Mouse (Mus musculus) spleen, postnatal 10 days (tissue): ENCODE measurements at regions not wholly inside any gene's neighbourhood (a gene's known extent, or its start where the extent isn't known, plus 50 kb on each side); places are given as distances from the start of the nearest gene placed in this dataset.

Experiments used
- DNase-seq, 2 experiments: peaks; one replicate each; pipeline ENCODE4 v3.0.0; 2021 to 2022; ENCODE audit warnings: low spot score in 2 of 2

DNA sequence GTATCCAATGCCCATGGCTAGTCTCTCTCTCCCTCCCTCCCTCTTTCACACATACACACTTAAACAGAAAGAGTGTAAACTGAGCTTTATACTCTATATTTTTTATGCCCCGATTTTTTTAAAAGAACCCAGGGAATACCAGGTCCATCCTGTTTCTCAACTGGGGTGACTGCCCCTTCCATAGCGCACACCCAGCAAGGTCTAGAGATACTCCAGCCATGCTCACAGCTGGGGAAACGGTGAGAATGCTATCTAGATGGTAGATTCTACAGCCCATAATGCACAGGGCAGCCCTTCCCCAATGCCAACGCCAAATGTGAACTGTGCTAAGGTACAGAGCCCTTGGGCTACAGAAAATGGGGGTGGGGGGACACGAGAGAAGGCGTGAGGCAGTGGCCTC lies 51.2 kb upstream of the Tln2 start:
- DNase-seq: no peak

DNA sequence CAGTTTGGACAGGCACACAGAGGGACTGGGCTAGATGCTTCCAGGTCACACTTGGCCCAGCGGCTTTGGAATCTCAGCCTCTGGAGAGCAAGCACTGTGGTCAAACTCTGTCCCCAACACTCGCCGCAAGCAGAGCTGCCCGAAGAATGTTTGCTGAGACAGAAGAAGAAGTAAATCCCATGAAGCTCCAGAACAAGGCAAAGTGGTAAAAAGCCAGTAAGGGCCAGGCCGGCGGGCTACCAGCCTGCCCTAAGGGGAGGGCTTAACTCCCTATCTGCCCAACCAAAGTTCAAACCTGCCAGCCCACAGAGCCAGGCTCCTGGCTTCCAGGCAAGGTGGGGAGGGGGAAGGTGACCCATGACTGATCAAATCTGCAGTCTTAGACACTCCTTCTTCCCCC lies 52.2 kb upstream of the Tln2 start:
- no peak for DNase-seq

DNA sequence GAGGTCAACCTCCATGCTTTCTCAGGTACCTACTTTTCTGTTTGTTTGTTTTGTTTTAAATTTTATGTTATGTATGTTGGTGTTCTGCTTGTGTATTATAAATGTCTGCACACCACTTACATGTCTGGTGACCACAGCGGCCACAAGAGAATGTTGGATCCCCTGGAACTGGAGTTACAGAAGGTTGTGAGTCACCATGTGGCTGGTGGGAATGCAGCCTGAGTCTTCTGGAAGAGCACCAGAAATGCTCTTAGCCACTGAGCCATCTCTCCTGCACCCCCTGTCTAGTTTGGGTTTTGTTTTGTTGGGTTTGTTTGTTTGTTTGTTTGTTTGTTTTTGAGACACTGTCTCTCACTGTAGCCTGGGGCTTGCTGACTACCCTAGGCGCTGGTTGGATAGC lies 52.6 kb upstream of the Tln2 start:
- no peak for DNase-seq

DNA sequence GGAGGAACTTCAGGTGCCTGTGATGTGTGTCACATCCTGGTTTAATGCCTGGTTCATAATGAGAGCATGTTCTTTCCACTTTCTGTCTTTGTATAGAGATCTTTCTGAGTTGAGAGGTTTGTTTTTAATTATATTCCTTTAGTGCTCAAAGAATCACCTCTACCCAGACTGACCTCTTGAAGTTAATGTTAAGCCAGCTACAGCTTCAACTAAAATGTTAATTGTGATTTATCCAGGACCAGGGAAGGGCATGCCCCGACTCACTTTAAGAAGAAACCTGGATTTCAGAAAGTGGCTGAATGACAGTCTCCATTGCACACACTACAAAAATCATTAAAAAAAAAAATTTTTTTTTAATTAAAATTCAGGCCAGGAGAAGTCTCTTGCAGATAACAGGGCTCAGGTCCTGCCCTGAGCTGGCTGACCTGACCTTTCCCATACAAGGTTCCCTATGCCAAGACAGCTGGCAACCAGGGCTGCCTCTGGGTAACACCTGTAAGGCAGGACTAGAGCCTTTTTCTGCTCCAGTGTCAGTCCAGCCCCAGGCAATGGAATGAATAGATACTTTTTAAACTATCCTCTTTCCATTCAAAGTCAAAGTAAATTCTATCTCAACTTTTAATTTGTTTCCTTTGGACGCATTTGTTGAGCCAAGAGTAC lies 54.7 kb upstream of the Tln2 start:
- no peak for DNase-seq

DNA sequence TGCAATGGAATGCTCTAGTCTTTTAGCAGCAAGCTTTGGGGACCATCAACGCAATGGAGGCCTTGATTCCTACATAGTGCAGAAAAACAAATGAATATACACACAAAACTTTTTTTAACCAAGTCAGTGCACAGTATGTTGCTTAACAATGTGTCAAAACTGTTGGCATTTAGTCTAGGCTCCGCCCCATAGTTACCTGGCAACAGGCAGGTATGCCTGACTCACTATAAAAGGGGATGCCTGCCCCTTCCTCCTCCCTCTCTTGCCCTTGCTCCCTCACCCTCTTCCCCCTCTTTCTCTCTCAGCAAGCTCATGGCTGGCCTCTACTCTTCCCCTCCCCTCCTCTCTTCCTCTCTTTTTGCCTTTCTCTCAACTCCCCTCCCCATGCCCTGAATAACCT lies 56.7 kb upstream of the Tln2 start:
- no peak for DNase-seq

DNA sequence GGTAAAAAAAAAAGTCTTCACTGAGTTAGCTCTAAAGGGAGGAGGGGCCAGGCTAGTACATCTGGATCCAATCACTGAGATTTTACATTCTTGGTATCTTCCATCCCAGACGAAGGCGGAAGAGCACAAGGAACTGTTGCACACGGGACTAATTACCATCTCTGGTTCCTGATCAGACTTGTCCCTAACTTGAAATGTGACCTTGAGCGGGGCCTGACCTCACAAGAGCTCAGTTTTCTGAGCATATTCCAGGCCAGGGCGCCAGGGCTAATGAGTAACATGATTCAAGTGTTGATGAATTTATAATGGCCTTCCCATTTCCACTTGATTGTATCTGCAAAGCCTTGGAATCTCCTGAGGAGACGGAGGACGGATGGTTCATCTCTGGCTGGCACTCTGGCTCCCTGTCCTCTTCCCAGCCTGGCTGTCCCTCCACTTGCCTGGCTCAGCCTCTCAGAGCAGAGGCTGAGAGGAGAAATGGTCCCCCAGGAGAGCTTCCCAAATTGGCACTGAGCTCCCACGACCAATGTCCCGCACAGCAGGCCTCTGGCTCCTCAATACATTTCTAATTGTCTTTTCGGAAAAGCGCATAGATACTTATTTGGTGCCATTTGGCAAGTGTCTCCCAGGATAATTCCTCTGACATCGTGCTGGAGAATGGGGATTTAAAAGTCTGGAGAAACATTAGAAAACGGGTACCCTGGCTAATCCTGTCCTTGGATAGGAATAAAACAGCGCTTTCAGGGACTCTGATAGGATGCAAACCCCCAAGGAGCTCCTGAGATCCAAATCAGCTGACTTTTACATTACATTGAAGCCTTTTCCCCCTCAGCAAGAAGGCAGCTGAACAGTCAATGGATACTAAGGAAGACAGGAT lies 58.1 kb upstream of the Tln2 start:
- no peak for DNase-seq

DNA sequence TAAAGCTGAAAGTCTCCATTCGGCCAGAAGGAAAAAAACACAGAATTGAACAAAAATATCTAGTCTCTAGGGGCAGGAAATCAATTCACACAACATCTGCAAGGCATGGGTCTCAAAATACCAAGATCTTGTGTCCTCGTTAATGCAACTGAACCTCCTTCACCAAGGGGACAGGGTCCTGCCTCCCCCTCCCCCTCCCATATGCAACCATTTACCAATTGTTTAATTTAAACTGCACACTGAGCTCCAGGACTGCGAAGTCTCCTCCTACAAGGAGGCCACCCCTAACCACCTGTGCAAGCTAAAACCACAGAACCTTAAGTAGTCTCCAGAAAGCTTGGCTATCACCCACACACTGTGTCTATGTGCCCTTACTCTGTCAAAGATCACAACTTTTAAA lies 61.4 kb upstream of the Tln2 start:
- no peak for DNase-seq

DNA sequence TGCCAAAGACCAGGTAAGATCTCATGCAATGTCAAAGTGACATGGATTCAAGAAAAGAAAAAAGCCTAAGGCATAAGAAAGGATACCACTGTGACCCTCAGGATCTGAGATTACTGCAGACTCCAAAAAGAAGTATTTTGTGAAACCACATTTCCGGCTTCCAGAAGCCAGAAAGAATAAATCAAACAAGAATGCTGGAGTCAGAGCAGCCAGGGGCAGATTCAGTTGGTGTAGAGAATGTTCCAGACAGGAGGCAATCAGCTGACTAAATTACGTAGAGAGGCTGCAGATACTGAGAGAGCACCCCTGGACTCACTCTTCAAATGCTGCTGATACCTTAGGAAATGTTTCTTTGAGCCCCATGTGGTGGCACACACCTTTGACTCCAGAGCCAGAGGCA lies 67.7 kb upstream of the Tln2 start:
- DNase-seq: no peak

DNA sequence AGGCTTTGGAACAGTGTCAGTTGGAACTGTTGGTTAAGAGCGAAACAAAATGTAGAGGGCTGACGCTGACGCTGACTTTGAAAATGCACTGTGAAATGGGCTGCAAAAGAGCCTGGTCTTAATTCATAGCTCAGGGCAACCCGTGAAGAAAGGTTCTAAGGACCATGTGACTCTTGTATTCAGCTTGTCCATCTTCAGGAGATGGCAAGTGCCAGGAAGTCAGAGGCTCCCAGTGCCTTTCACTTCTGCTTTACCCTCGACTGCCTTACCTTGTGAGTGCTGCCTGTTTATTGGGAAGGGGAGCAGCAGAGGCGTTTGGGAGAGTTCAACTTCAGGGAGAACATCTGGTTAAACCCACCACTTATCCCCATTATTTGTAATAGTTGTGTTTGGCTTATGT lies 70.1 kb upstream of the Tln2 start:
- DNase-seq: no peak

DNA sequence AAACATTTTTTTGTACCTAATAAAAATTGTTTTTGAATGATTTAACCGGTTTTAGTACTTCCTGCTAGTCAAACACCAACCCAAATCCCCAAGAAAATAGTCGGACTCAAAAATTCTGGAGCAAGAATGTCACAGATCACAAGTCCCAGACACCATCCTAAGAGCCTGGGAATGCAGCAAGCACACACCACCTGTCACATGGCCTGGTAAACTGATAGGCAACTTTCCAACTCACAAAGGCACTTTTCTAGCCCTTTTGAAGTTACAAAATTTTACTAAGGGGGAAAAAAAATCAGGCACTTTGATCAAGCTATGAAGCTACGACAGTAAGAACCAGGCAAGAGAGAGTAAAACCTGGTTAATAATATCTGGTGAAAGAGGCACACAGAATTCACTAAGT lies 70.7 kb upstream of the Tln2 start:
- no peak for DNase-seq

DNA sequence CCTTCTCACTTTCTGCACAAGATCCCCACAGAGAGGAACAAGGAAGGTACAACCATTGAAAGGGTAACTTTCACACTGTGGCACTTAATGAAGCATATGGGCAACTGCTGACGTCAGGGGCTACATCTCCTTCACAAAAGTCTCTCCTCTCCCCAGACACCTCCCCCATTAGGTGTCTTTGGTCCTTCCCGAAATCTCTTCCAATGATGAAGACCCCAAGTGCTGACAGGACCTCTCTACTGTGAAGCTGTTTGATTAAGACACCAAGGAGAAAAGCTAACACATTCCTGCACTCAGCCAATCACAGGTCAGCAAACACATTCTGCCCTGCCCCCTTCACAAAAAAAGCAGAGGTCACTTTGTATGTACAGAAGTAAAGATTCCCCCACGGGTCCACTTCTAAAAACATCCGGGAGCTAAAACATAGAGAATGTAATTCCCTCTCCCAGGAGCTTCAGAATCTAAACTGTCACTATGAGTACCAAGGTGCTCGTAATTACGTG lies 72.3 kb upstream of the Tln2 start:
- no peak for DNase-seq

DNA sequence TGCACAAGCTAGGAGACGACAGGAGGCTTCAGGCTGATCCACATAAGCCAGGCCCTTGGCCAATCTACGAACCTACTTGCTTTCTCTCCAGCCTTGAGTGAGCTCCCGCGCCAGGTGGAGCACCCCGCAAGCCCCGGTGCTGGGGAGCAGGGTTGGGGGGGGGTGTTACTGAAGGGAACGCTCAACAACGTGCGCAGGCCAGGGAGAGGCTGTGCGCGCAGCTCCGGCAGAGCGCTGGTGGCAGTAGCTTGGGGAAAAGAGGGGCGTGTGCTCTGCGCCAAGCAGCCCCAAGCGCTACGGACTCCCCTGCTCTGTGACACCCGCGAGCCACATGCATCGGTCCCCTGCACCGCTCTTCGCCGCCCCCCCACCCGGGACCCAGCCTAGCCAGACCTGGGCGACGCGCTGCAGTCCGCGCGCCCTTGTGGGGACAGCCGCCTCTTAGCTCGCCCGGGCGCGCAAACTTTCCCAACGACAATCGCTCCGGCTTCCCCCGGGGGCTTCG lies 73.1 kb upstream of the Tln2 start:
- peak in 1 of 2 experiments; percentile 14 for DNase-seq

DNA sequence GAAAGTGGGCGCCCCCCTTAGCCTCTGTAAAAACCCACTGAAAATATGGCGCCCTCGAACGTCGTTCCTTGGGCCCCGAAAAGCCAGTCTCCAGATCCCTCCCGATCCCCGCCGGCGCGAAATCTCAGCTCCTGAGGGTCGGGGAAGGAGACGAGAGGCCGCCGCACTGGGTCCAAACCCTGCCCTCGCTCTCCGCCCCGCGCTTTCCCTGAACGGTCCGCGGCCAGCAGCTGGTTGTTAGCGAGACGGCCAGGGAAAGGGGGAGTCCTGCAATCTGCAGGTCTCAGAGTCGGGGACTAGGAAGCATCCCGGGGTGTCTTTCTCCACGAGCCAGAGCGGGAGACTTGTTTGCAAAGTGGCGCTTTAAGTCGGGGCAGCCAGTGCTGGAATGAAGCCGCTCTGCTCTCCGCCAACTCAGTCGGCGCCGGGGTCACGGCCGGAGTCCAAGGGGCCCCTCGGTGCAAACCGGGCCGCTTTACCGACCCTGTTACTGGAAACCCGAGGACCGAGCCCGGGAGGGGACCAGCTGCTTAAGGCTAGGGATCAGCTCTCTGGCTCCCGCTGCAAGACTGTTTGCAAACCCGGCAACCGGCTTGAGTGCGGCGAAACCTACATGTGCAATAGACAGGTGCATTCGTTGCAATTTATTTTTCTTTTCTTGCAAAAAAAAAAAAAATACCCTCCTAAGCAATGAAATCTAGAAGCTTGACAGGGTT lies 73.7 kb upstream of the Tln2 start:
- peak in 1 of 2 experiments; percentile 18 for DNase-seq

DNA sequence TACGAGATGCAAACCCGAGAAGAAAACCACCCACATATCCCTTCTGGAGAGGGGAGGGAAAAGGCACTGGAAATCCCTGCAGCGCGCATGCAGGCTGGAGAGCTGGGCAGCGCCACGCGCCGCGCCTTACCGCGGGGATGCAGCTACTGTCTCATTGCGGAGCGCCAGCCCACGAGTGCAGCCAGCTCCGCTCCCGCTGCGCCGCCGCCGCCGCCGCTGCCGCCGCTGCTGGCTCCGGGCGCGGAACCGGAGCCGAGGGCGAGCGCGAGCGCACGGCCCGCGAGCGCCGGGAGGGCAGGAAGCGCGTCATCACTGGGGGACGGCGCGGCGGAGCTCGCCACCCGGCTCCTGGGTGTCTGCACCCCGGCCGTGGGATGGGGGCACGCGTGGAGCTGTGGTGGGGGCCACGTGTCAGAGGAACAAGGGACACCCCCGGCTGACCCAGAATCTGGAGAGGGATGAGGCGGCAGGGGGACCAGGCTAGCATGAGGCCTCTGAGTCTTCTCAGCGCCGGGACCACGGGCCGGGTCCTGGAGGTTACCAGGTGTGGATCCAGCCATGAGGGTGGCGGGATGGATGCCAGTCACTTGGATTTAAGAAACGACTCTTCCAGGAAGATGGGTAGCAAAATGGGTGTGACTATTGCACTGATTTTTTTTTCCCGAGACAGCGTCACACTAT lies 74.4 kb upstream of the Tln2 start:
- peak in 1 of 2 experiments; percentile 38 for DNase-seq

DNA sequence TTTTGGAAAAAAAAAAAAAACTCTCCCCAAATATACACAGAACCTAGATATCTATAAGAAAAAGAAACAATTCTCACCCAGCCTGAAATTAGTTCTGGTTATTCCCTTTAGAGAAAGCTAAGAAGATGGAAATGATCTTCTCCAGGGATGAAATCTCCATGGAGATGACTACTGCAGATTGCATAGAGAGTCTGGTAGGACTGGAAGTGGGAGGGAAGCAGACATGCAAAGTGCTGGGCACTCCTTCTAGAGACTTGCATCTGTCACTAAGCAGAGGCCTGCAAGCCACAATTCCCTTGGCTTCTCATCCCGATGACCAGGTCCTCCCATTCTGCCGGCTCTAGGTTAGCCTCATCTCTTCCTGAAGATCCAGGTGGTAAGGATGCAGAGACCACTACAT lies 87.3 kb upstream of the Tln2 start:
- DNase-seq: no peak

DNA sequence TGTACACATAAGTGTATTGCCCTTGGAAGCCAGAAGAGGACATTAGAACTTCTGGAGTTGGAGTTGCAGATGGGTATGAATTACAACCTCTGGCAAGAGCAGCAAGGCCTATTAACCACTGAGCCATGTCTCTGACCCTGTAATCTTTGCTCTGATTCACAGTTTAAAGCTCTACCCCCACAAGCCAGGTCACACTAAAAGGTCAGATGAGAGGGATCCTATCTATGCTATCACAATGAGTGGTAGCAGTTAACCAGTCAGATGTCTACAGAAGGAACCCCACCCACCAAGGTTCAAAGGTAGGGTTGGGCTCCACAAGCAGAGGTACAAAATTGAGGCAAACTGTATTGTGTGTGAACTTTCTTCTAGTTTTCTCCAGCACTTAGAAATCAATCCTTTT lies 94.5 kb upstream of the C2cd4b start:
- no peak for DNase-seq

DNA sequence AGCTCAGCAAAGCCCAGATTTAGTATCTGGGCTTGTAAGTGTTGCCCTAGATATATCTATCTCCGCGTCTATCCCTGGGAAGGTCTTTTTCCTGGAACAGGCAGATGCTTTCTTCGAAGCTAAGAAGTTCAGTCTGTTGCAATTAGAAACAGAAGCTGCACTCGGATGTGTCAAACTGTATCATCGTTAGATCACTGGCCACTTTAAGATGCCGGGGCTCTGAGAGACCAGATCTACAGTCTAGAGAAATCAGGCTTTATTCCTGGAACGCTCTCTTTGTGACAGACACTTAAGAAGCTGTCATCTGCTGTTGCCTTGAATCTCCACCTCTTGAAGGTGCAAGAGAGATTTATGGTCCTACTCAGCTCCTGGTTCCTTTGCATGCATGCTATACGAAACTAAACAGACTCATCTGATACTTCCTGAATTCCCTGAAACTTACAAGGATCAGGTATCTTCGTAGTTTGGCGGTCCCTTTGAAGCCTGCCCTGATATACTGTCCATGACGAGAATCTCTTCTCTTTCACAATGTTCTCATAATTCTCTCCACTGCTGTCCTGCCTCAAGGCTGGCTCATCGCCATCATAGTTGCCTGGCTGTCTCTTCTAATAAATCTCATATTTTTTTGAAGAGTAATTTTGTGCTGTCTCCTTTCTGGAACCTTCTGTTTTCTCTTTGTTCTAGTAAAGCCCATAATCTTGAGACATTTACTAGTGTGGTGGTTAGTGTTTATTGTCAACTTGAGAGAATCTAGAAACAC lies 88.8 kb upstream of the C2cd4b start:
- no peak for DNase-seq

DNA sequence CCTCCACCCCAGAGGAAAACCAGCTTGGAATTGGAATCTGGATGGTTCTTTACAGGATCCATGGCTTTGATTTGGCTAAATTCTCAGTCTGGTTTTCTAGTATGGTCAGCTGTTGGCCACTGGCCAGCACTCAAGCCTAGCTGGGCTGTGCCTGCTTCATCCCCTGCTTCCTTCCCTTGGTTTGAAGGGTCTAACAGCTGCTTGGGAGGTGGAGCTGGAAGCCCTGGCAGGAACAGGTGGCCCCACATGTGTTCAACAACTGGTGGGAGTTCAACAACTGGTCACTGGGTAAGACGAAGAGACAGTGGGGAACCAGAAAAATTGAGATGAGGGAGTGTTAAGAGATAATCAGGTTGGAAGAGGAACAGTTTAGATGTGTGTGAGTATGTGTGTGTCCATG lies 82.3 kb upstream of the C2cd4b start:
- no peak for DNase-seq

DNA sequence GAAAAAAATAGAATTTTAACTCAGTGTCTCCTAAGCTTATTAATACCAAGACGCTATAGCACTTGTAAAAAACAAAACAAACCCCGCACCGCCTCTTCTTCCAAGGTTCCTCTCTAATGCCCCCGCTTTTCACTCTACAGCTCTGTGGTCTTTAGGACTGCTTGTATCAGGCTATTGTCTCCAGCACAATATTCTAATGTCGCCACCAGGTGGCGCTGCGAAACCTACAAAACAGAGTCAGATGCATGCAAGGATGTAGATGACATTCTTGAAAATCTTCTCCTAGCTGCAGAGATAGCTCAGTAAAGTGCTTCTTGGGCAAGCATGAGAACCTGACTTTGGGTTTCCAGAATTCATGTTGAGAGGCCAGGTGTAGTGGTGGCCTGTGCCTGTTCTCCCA lies 75.9 kb upstream of the C2cd4b start:
- DNase-seq: peak; percentile 7 to 51

DNA sequence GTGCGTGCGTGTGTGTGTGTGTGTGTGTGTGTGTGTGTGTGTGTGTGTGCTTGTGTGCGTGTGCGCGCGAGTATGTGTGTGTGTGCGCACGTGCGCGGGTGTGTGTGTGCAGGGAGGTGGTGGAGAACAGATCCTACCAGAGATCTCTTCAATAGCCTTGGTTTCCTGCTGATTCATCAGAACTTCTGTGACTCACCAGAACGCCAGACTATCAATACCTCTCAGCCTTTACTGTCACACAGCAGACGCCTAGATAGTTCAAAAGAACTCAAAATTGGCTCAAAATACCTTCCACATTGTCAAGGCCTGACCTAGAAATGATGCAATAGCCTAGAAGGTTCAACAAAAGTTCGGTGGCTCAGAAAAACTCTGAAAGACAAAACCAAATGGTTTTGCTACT lies 66.8 kb upstream of the C2cd4b start:
- no peak for DNase-seq

DNA sequence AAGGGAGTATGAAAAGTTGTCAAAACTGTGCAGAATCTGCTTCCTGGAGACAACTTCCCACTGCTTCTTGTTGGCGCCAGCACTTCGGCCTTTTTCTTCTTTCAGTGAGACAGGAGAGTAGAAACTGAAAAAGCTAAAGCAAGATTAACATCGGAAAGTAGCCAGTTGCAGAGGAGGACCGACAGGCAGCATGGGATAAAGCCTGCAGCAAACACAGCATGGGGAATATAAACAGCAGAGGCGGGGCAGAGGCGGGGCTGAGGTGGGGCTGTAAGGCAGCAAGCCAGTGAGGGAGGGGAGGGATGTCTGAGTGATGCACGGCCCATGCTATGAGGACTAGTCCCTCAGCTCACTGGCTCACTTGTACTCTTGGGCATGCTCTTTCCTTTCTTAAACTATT lies 65.5 kb upstream of the C2cd4b start:
- DNase-seq: no peak
